Mouse (Mus musculus) macrophage (primary cell): ENCODE results near the gene Vmn1r83. TPM values are rescaled to one million over a fixed set of nuclear protein-coding genes. Genes with fewer than 3 reads are reported as not detected.

ENCODE experiments used
- H3K27ac ChIP-seq: fragments of 350-480 bp; formaldehyde crosslinking; 2 replicates; pipeline ENCODE4 v1.9.0; 2021
- H3K36me3 ChIP-seq: fragments of 350-480 bp; formaldehyde crosslinking; 2 replicates; pipeline ENCODE4 v1.9.0; 2021; ENCODE audit errors: inconsistent target
- H3K4me3 ChIP-seq: fragments of 350-480 bp; formaldehyde crosslinking; 2 replicates; pipeline ENCODE4 v1.9.0; 2021; ENCODE audit errors: inconsistent target
- H3K79me2 ChIP-seq: fragments of 350-480 bp; formaldehyde crosslinking; 2 replicates; pipeline ENCODE4 v1.9.0; 2021; ENCODE audit errors: inconsistent target
- WGBS: methylation state at CpG from one replicate; pipeline ENCODE4 v1.1.7; 2026; ENCODE audit warnings: inconsistent platforms; ENCODE audit not compliant: missing documents; 5-methylcytosine and 5-hydroxymethylcytosine counted together
- polyA plus RNA-seq: library from polyadenylated mRNA; stranded (reverse); fragments of 250-400 nt; gene quantifications from 3 replicates; pipeline ENCODE4 v1.2.4, GENCODE M21; 2018; ENCODE audit warnings: inconsistent platforms
- total RNA-seq, 78 experiments: library from RNA; depleted of rRNA; stranded (reverse); fragments of 250-400 nt; gene quantifications; 1 replicate in 9 of 78; 2 replicates in 24 of 78; 3 replicates in 43 of 78; 4 replicates in 2 of 78; pipeline ENCODE4 v1.2.4; 2018; ENCODE audit warnings: inconsistent platforms in 56 of 78

Gene Vmn1r83
- total RNA-seq (2018; cell fraction: chromatin; rRNA removed), result not detected
- total RNA-seq (2018; cell fraction: cytosol; rRNA removed), result not detected
- not detected for total RNA-seq (2018; cell fraction: nucleus; rRNA removed)
- not detected in 3 replicates for polyA plus RNA-seq

GRCm38 (mm10) chr7:12329381-12329780, at the start of gene Vmn1r83:
Gene Vmn1r83, minus strand, starts transcription at chr7:12329481.
- no peaks in the 10 kb centered on the region for H3K79me2 ChIP-seq
- H3K27ac ChIP-seq, result no peak within 1 kb of the TSS
- 81% methylated on average over 2 of the region's 2 CpGs for WGBS
- no peaks in the 10 kb centered on the region for H3K36me3 ChIP-seq
- H3K4me3 ChIP-seq, result no peak within 1 kb of the TSS

GRCm38 (mm10) chr7:12369173-12369572, 39.9 kb upstream of the Vmn1r83 start, which contains the start of gene Vmn1r84:
Gene Vmn1r84, minus strand, starts transcription at chr7:12369273.
- WGBS, result 56% methylated on average over 1 of the region's 1 CpGs
- H3K27ac ChIP-seq, result no peak within 1 kb of the TSS

GRCm38 (mm10) chr7:12300130-12300529, 29.2 kb downstream of the Vmn1r83 start, which contains the start of gene Vmn1r82:
Gene Vmn1r82, plus strand, starts transcription at chr7:12300430.
- no peak within 1 kb of the TSS for H3K27ac ChIP-seq
- WGBS, result 74% methylated on average over 2 of the region's 2 CpGs
- no peak within 1 kb of the TSS for H3K4me3 ChIP-seq
- no peaks in the 10 kb centered on the region for H3K36me3 ChIP-seq
- no peaks in the 10 kb centered on the region for H3K79me2 ChIP-seq

More at GRCm38 (mm10) chr7:12369173-12369572, 39.9 kb upstream of the Vmn1r83 start, which contains the start of gene Vmn1r84:
- Histone ChIP-seq H3K36me3 (no peaks in the 10 kb centered on the region), H3K79me2 (no peaks in the 10 kb centered on the region), H3K4me3 (no peak within 1 kb of the TSS)

Other genes starting within 250 kb of the Vmn1r83 start
- not detected in 3 replicates for gene Vmn1r78, start 179.2 kb downstream of the Vmn1r83 start, polyA plus RNA-seq
- not detected in 3 replicates for gene Vmn1r79, start 158.2 kb downstream of the Vmn1r83 start, polyA plus RNA-seq
- gene Vmn1r80, start 140.2 kb downstream of the Vmn1r83 start, polyA plus RNA-seq, result not detected in 3 replicates
- not detected in 3 replicates for gene Vmn1r81, start 61.2 kb downstream of the Vmn1r83 start, polyA plus RNA-seq
- not detected in 3 replicates for gene Vmn1r82, start 29.1 kb downstream of the Vmn1r83 start, polyA plus RNA-seq
- not detected in 3 replicates for gene Vmn1r84, start 39.8 kb upstream of the Vmn1r83 start, polyA plus RNA-seq
- 0.42 to 0.87 TPM (median 0.72 TPM) in 3 replicates for gene Zfp551, start 93.3 kb upstream of the Vmn1r83 start, polyA plus RNA-seq
- 2.6 to 4.4 TPM (median 4.3 TPM) in 3 replicates for gene Zfp606, start 148.8 kb upstream of the Vmn1r83 start, polyA plus RNA-seq
- not detected in 3 replicates for gene 2900092C05Rik, start 183.0 kb upstream of the Vmn1r83 start, polyA plus RNA-seq